Mouse (Mus musculus) thymus, adult 2 months (tissue): ENCODE measurements around the gene Ccnyl1.

ENCODE experiments used
- CTCF ChIP-seq: fragments of 200-500 bp; IDR thresholded peaks from 2 replicates; pipeline ENCODE4 v1.5.1; 2012; ENCODE audit warnings: mild to moderate bottlenecking, control low read depth, low read length, moderate library complexity, borderline replicate concordance; ENCODE audit not compliant: control insufficient read depth, poor library complexity, insufficient read depth; ENCODE audit errors: extremely low read depth
- POLR2A ChIP-seq: fragments of 200-500 bp; IDR thresholded peaks from 2 replicates; pipeline ENCODE4 v1.6.1; 2012; ENCODE audit warnings: mild to moderate bottlenecking, low read length, control low read depth, moderate library complexity; ENCODE audit not compliant: control insufficient read depth, poor library complexity, insufficient read depth; ENCODE audit errors: extremely low read depth

DNA sequence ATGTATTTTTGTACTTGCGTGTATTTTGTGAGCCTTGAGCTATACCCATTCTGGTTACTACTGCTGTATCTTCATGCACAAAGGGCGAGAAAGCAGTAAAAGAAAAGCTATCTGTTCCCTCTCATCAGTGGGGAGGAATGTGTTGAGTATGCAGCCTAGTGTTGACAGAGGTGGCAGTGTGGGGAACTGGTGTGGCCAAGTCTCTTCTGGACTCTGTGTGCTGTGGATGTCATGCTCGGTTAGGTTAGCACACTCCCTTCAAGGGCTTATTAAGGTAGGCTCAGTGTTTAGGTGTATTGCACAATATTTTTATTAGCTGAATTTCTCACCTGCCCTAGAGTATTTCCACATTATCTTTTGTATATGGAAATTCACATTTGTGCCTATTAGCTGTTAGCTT, 11.5 kb downstream of the Ccnyl1 start:
- TF ChIP-seq POLR2A (no peak), CTCF (no peak)
